Mouse (Mus musculus): ENCODE data around the gene Acat3.
"Not testable (repeated sequence)": the region's sequence is repeated elsewhere in the genome, so short reads cannot be mapped to it uniquely, and the experiment has no call there.

Acat3 gene

GRCm38 (mm10) chr17:12940151-12940805 is at the start of gene Acat3:
Acat3 (minus strand) TSS chr17:12940600.
- DNase-seq = no peak

- DNase-seq = not testable (repeated sequence)
These were observed 47.7 kb upstream of the Acat3 start for GRCm38 (mm10) chr17:12988096-12988495.

GRCm38 (mm10) chr17:12983988-12984387 is 43.6 kb upstream of the Acat3 start:
- DNase-seq = no peak

- DNase-seq = no peak
These were observed 38.1 kb upstream of the Acat3 start for GRCm38 (mm10) chr17:12978546-12978945.

- no peak for DNase-seq
These were observed 33.5 kb upstream of the Acat3 start for GRCm38 (mm10) chr17:12973851-12974250.

GRCm38 (mm10) chr17:12967173-12967572 is 26.8 kb upstream of the Acat3 start:
- DNase-seq = no peak

- no peak for DNase-seq
These were observed 23.1 kb upstream of the Acat3 start for GRCm38 (mm10) chr17:12963476-12963875.

- peak; percentile 91 for DNase-seq
These were observed 20.0 kb upstream of the Acat3 start, which contains the start of gene Acat2 for GRCm38 (mm10) chr17:12960331-12960873. Acat2 (minus strand) TSS chr17:12960747.

GRCm38 (mm10) chr17:12959377-12959776 is 19.0 kb upstream of the Acat3 start:
- DNase-seq = not testable (repeated sequence)

GRCm38 (mm10) chr17:12956664-12957063 is 16.3 kb upstream of the Acat3 start:
- no peak for DNase-seq

GRCm38 (mm10) chr17:12949669-12950068 is 9.3 kb upstream of the Acat3 start:
- DNase-seq = no peak

- no peak for DNase-seq
These were observed 2.2 kb upstream of the Acat3 start for GRCm38 (mm10) chr17:12942459-12943162.

GRCm38 (mm10) chr17:12941543-12942260 is 1.3 kb upstream of the Acat3 start:
- DNase-seq = no peak

GRCm38 (mm10) chr17:12939377-12940148 is 837 bp downstream of the Acat3 start:
- not testable (repeated sequence) for DNase-seq

- no peak for DNase-seq
These were observed 2.3 kb downstream of the Acat3 start for GRCm38 (mm10) chr17:12938077-12938476.

- no peak for DNase-seq
These were observed 2.9 kb downstream of the Acat3 start for GRCm38 (mm10) chr17:12937412-12937970.

GRCm38 (mm10) chr17:12935719-12936118 is 4.7 kb downstream of the Acat3 start:
- no peak for DNase-seq

GRCm38 (mm10) chr17:12931576-12931975 is 8.8 kb downstream of the Acat3 start:
- not testable (repeated sequence) for DNase-seq

GRCm38 (mm10) chr17:12925703-12926180 is 14.7 kb downstream of the Acat3 start:
- DNase-seq = no peak

- no peak for DNase-seq
These were observed 15.4 kb downstream of the Acat3 start for GRCm38 (mm10) chr17:12925001-12925400.

GRCm38 (mm10) chr17:12921073-12921472 is 19.3 kb downstream of the Acat3 start:
- DNase-seq = no peak
